Mouse (Mus musculus) intestine, embryonic 16.5 days (tissue): ENCODE results near the gene Crebrf. TPM values are rescaled to one million over a fixed set of nuclear protein-coding genes. Genes with fewer than 3 reads are reported as not detected.

Experiments
- ATAC-seq: fragments of 200-750 bp; cut with Nextera tagmentation; 2 replicates; pipeline ENCODE4 v1.8.0; 2017; ENCODE audit warnings: moderate TSS enrichment, moderate library complexity
- H3K27ac ChIP-seq: fragments of 300-500 bp; sonication (generic); 2 replicates; pipeline ENCODE4 v1.5.1; 2014; ENCODE audit warnings: mild to moderate bottlenecking, low read length
- H3K27me3 ChIP-seq: fragments of 300-500 bp; sonication (generic); replicated peaks from 2 replicates; pipeline ENCODE4 v1.6.1; 2014; ENCODE audit warnings: low read length, control low read depth, mixed read lengths; ENCODE audit not compliant: control insufficient read depth, insufficient read depth
- H3K36me3 ChIP-seq: fragments of 300-500 bp; sonication (generic); 2 replicates; pipeline ENCODE4 v1.6.1; 2014; ENCODE audit warnings: low read length, control low read depth; ENCODE audit not compliant: control insufficient read depth, insufficient read depth
- H3K4me1 ChIP-seq: fragments of 300-500 bp; sonication (generic); 2 replicates; pipeline ENCODE4 v1.6.1; 2014; ENCODE audit warnings: low read length, control low read depth, mixed read lengths; ENCODE audit not compliant: control insufficient read depth, insufficient read depth
- H3K4me2 ChIP-seq: fragments of 300-500 bp; sonication (generic); 2 replicates; pipeline ENCODE4 v1.6.1; 2014; ENCODE audit warnings: low read depth, low read length, control low read depth
- H3K4me3 ChIP-seq: fragments of 300-500 bp; sonication (generic); 2 replicates; pipeline ENCODE4 v1.5.1; 2014; ENCODE audit warnings: mild to moderate bottlenecking, low read length
- H3K9ac ChIP-seq: fragments of 300-500 bp; sonication (generic); 2 replicates; pipeline ENCODE4 v1.6.1; 2014; ENCODE audit warnings: low read depth, low read length
- H3K9me3 ChIP-seq: fragments of 300-500 bp; sonication (generic); 2 replicates; pipeline ENCODE4 v1.6.1; 2016; ENCODE audit warnings: low read length, control low read depth; ENCODE audit not compliant: control insufficient read depth
- WGBS: fragments of 180-500 bp; shearing (Covaris S2); extraction: QIAGEN DNeasy Blood & Tissue Kit; methylation state at CpG from one replicate; pipeline ENCODE4 v1.1.7; 2014; 5-methylcytosine and 5-hydroxymethylcytosine counted together
- polyA plus RNA-seq: library from polyadenylated mRNA; unstranded; fragments of >200 nt; fragmentation: Nextera tagmentation; extraction: Ambion mirVana; gene quantifications from 2 replicates; pipeline ENCODE4 v1.2.1, GENCODE M21; 2015

Gene Crebrf
- polyA plus RNA-seq, 1 experiment from 2014 or later = 8.1 TPM

GRCm38 (mm10) chr17:26784525-26784924, 69.1 kb downstream of the Crebrf start:
- Histone ChIP-seq H3K36me3 (peaks cover 19% of the 10 kb centered on the region), H3K4me2 (no peak overlapping the region), H3K9me3 (no peaks in the 10 kb centered on the region), H3K9ac (no peak overlapping the region), H3K4me3 (no peak overlapping the region), H3K27me3 (no peaks in the 10 kb centered on the region), H3K27ac (no peak overlapping the region), H3K4me1 (peaks cover 9% of the 10 kb centered on the region)
- WGBS = 95% methylated on average over 8 of the region's 8 CpGs
- no peak for ATAC-seq

DNA sequence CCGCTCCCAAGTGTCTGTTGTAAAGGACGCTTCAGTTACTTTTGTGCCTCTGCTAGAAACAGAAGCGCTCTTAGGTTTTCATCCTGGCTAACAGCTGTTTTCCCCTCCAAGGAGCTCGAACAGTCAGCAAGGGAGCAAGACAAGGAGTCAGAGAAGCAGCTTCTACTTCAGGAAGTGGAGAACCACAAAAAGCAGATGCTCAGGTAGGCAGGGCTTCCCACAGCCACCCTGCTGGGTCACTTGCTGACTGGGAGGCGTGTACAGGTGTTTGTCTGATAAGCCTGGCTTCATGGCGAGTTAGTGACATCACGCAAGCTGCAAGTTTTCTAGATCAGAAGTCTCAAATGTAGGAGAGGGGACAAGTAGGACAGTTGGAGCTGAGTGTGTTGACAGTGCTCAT, 71.1 kb downstream of the Crebrf start:
- Histone ChIP-seq H3K4me3 (no peak overlapping the region), H3K27ac (no peak overlapping the region), H3K9ac (no peak overlapping the region), H3K36me3 (peaks cover 24% of the 10 kb centered on the region), H3K9me3 (no peaks in the 10 kb centered on the region), H3K4me1 (peaks cover 6% of the 10 kb centered on the region), H3K27me3 (no peaks in the 10 kb centered on the region), H3K4me2 (no peak overlapping the region)
- 89% methylated on average over 7 of the region's 7 CpGs for WGBS
- ATAC-seq = no peak

- WGBS = 92% methylated on average over 8 of the region's 8 CpGs
- Histone ChIP-seq H3K27ac (no peak overlapping the region), H3K4me3 (no peak overlapping the region), H3K9me3 (no peaks in the 10 kb centered on the region), H3K9ac (no peak overlapping the region), H3K4me1 (peaks cover 6% of the 10 kb centered on the region), H3K4me2 (no peak overlapping the region), H3K36me3 (peaks cover 26% of the 10 kb centered on the region; the same call in 1 of the 2 replicates), H3K27me3 (no peaks in the 10 kb centered on the region)
- no peak for ATAC-seq
Observed at GRCm38 (mm10) chr17:26788986-26789385, 73.5 kb downstream of the Crebrf start.

- H3K4me2 ChIP-seq = no peak overlapping the region
- H3K36me3 ChIP-seq = peaks cover 26% of the 10 kb centered on the region; the same call in 1 of the 2 replicates
- no peak overlapping the region for H3K27ac ChIP-seq
- no peak overlapping the region for H3K9ac ChIP-seq
- ATAC-seq = no peak
- no peaks in the 10 kb centered on the region for H3K27me3 ChIP-seq
- WGBS = 86% methylated on average over 8 of the region's 8 CpGs
- no peaks in the 10 kb centered on the region for H3K9me3 ChIP-seq
- H3K4me1 ChIP-seq = peaks cover 6% of the 10 kb centered on the region
- no peak overlapping the region for H3K4me3 ChIP-seq
Observed at GRCm38 (mm10) chr17:26789460-26790268, 74.2 kb downstream of the Crebrf start.

DNA sequence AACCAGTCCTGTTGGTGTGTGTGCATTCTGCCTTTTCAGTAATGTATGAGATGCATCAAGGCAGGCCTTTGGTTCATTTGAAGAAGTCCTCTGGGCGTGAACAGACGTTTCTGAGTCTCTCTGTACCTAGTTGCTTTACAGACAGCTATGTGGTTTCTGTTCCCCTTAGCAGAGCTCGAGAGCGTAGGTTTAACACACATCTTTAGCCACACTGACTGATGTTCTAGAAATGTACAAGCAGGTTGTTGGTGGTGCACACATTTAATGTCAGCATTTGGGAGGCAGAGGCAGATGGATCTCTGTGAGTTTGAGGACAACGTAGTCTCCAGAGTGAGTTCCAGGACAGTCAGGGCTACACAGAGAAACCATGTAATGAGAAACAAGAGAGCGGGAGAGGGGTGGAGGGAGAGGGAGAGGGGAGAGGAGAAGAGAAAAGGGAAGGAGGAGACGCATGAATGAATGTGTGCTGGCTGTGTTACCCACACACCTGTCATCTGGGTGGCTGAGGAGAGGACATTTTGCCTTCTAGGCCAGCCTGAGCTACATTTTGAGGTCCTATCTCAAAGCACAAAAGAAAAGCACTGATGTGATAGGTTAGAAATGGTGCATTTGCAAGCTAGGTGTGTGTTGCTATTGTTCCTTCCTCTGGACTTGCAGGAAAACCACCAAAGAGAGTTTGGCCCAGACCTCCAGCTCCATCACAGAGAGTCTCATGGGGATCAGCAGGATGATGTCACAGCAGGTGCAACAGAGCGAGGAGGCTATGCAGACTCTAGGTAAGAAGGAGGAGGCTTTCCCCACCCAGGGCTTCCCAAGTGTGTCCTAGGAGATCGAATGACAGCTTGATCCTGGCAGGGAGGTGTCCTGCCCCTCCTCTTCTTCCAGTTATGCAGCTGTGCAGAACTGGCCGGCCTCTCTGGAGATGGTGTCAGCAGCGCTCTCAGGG, 75.1 kb downstream of the Crebrf start:
- peaks cover 26% of the 10 kb centered on the region; the same call in 1 of the 2 replicates for H3K36me3 ChIP-seq
- no peaks in the 10 kb centered on the region for H3K9me3 ChIP-seq
- H3K27ac ChIP-seq = no peak overlapping the region
- peaks cover 6% of the 10 kb centered on the region for H3K4me1 ChIP-seq
- H3K27me3 ChIP-seq = no peaks in the 10 kb centered on the region
- WGBS = 88% methylated on average over 11 of the region's 11 CpGs
- ATAC-seq = no peak
- no peak overlapping the region for H3K9ac ChIP-seq
- H3K4me2 ChIP-seq = no peak overlapping the region
- H3K4me3 ChIP-seq = no peak overlapping the region

DNA sequence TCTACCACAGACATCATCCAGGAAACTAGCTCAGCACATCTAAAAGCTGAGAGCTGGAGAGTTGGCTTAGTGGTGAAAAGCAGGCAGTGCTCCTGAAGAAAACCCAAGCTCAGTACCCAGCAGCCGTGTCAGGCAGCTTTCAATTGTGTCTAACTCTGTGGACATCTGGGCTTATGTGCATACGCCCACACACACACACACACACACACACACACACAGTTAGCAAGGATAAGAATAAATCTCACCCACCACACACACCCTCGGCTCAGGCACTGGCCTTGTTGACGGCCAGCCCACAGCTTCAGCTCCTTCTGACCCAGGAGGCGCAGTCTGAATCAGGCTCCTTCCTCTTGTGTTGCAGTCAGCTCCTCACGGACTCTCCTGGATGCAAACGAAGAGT, 76.1 kb downstream of the Crebrf start:
- WGBS = 86% methylated on average over 7 of the region's 7 CpGs
- peaks cover 23% of the 10 kb centered on the region; the same call in 1 of the 2 replicates for H3K36me3 ChIP-seq
- no peaks in the 10 kb centered on the region for H3K9me3 ChIP-seq
- H3K27ac ChIP-seq = no peak overlapping the region
- no peaks in the 10 kb centered on the region for H3K27me3 ChIP-seq
- no peak overlapping the region for H3K4me2 ChIP-seq
- no peak for ATAC-seq
- H3K9ac ChIP-seq = no peak overlapping the region
- H3K4me1 ChIP-seq = peaks cover 6% of the 10 kb centered on the region
- H3K4me3 ChIP-seq = no peak overlapping the region

DNA sequence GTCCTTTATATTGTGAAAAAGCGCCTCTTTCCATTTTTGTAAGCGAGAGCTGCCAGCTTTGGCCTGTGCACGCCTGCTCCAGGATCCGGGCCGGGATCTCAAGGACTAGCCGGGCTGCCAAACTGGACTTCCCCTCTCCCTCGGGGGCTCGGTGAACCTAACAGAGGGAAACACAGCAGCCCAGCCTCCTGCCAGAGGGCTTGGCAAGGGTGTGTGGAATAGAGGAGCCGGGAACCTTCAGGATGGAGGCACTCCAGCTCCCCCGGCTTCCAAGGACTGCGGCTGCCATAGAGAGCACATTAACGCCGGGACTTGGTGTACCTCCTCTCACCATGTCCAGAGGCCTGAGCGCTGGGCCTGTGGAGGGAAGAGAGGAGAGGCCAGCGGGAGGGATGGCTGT, 76.6 kb downstream of the Crebrf start:
- H3K9me3 ChIP-seq = no peaks in the 10 kb centered on the region
- no peak for ATAC-seq
- no peak overlapping the region for H3K9ac ChIP-seq
- 88% methylated on average over 15 of the region's 15 CpGs for WGBS
- H3K27ac ChIP-seq = no peak overlapping the region
- no peaks in the 10 kb centered on the region for H3K27me3 ChIP-seq
- H3K4me3 ChIP-seq = no peak overlapping the region
- peaks cover 20% of the 10 kb centered on the region; the same call in 1 of the 2 replicates for H3K36me3 ChIP-seq
- H3K4me1 ChIP-seq = peaks cover 6% of the 10 kb centered on the region
- H3K4me2 ChIP-seq = no peak overlapping the region

DNA sequence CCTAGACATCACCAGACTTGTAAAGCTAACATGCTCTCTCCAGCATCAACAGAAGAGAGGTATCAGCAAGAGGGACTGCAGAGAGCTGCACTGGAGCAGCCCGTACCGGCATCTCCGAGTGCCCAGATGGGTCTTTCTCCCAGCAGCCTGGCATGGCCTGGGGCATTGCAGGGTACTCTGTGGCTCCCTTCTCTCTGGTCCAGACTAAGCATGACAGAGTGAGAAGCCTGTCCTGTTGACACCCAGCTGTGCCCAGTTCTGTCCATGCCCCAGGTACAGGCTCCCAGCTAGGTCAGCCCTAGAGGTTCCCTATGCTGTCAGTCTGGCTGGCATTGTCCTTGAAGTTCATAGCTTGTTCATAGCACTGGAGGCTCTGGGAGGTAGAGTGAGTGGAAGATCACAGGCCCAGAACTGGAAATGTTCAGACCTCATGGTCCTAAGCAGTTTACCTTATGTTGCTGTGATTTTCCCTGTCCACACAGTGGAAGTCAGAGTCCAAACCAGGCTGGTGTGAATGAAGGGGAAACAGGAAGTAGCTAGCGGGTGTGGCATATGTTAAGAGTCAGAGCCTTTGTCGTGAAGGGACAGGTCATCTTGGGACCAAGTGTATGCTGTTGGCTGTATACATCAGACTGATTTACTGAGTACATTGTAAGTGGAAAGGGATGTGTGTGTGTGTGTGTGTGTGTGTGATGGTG, 77.8 kb downstream of the Crebrf start:
- Histone ChIP-seq H3K4me2 (no peak overlapping the region), H3K36me3 (peaks cover 18% of the 10 kb centered on the region; the same call in 1 of the 2 replicates), H3K27ac (peak overlapping the region; percentile 57), H3K27me3 (no peaks in the 10 kb centered on the region), H3K9ac (no peak overlapping the region), H3K9me3 (no peaks in the 10 kb centered on the region), H3K4me1 (peaks cover 6% of the 10 kb centered on the region), H3K4me3 (no peak overlapping the region)
- ATAC-seq = peak; percentile 85
- WGBS = 76% methylated on average over 5 of the region's 5 CpGs

GRCm38 (mm10) chr17:26794744-26795143, 79.3 kb downstream of the Crebrf start:
- H3K4me1 ChIP-seq = peaks cover 6% of the 10 kb centered on the region
- peaks cover 12% of the 10 kb centered on the region; the same call in 1 of the 2 replicates for H3K36me3 ChIP-seq
- H3K4me2 ChIP-seq = no peak overlapping the region
- no peaks in the 10 kb centered on the region for H3K9me3 ChIP-seq
- ATAC-seq = no peak
- no peak overlapping the region for H3K9ac ChIP-seq
- 11% methylated on average over 3 of the region's 3 CpGs for WGBS
- 0 out of 2 replicates have a peak, but pooled peaks cover 3% of the 10 kb centered on the region for H3K27me3 ChIP-seq
- no peak overlapping the region for H3K27ac ChIP-seq
- no peak overlapping the region for H3K4me3 ChIP-seq
